27 mouse cellular contexts compared by ENCODE assay signal in the genomic region with DNA sequence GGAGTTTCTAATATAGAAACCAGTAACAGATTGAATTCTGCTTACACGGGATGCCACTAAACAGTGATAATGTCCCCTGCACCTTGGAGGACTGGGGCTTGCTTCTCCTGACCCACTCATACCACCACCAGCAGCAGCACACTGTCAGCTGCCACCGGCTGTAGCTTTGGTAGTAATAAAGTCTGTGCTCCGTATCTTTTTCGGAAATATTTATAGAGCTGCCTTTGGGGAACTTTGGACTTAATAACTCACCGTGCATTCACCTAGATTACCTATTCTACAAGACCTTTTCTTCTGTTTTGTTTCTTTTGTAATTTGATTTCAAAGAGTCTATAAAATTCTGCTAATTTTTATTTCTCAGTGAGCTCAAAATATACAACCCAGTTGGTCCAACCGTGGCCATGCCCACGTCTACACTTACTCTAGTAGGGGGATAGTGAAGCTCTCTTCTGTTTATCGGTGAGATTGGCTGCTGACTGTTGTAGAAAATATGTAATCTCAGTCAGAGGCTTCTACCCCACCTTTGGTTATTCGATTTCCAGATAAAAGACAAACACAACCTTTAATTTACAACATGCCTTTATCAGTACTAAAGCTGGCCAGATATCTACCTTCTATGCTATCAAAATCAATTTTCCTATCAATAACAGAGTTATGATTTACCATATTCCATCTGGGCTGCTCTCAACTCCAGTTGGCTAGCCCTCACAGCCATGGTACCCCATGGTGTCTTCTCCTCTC. TPM values are rescaled to one million over a fixed set of nuclear protein-coding genes. Genes with fewer than 3 reads are reported as not detected.
DNase-seq lines count a peak whose midpoint lies in the region; ATAC-seq and TF ChIP-seq lines count a peak whose summit lies in the region.
"Had no signal": no experiment of that assay in that cellular context is flagged by ENCODE, and none has a peak within 500 bp of the region (broad histone marks: within the 10 kb centered on the region; RNA-seq: fewer than 3 reads in every experiment).

No protein-coding gene starts in this region.

- no peaks in the 10 kb centered on the region for H3K9me3 ChIP-seq in MEL (replicated peaks; ENCODE audit: insufficient read depth, low read length)
- H3K9me3 ChIP-seq in intestine, embryonic 16.5 days (ENCODE audit: control insufficient read depth, low read length): no peaks in the 10 kb centered on the region
- H3K9me3 ChIP-seq: embryonic facial prominence, embryonic 12.5 days; embryonic facial prominence, embryonic 15.5 days; forebrain, embryonic 15.5 days; heart, embryonic 15.5 days; hindbrain, embryonic 10.5 days; hindbrain, embryonic 13.5 days had no signal

- H3K79me2 ChIP-seq in MEL (ENCODE audit: control insufficient read depth, insufficient read depth, low read length, poor library complexity): peaks cover 1% of the 10 kb centered on the region; the same call in 1 of the 2 replicates

- H3K36me3 ChIP-seq in MEL (ENCODE audit: control insufficient read depth in 1 of 2, insufficient read depth in 2 of 2, low read length in 2 of 2): peaks cover 0 to 26% of the 10 kb centered on the region in 2 experiments; a peak in 2 of 4 replicates
- no peaks in the 10 kb centered on the region for H3K36me3 ChIP-seq in intestine, embryonic 16.5 days (ENCODE audit: control insufficient read depth, insufficient read depth, low read length)
- H3K36me3 ChIP-seq: embryonic facial prominence, embryonic 12.5 days; embryonic facial prominence, embryonic 15.5 days; forebrain, embryonic 15.5 days; G1E; heart, embryonic 12.5 days; heart, embryonic 15.5 days; hindbrain, embryonic 10.5 days; hindbrain, embryonic 13.5 days had no signal

- H3K27ac ChIP-seq in MEL (ENCODE audit: control insufficient read depth, low read depth, low read length): no peak overlapping the region
- H3K27ac ChIP-seq in intestine, embryonic 16.5 days (ENCODE audit: low read length): peak overlapping the region; percentile 68
- H3K27ac ChIP-seq: embryonic facial prominence, embryonic 12.5 days; embryonic facial prominence, embryonic 15.5 days; forebrain, embryonic 15.5 days; heart, embryonic 15.5 days; hindbrain, embryonic 10.5 days; hindbrain, embryonic 13.5 days had no signal

- peak overlapping the region; percentile 66; the same call in 1 of the 2 replicates for H3K9ac ChIP-seq in MEL (ENCODE audit: control insufficient read depth, low read depth, low read length, poor library complexity, severe bottlenecking)
- no peak overlapping the region for H3K9ac ChIP-seq in intestine, embryonic 16.5 days (ENCODE audit: low read depth, low read length)
- H3K9ac ChIP-seq: embryonic facial prominence, embryonic 12.5 days; embryonic facial prominence, embryonic 15.5 days; forebrain, embryonic 15.5 days; heart, embryonic 12.5 days; heart, embryonic 15.5 days; hindbrain, embryonic 13.5 days had no signal

- H3K27me3 ChIP-seq in MEL (ENCODE audit: control insufficient read depth in 1 of 2, insufficient read depth in 2 of 2, low read length in 2 of 2): no peaks in the 10 kb centered on the region
- no peaks in the 10 kb centered on the region for H3K27me3 ChIP-seq in intestine, embryonic 16.5 days (replicated peaks; ENCODE audit: control insufficient read depth, insufficient read depth, low read length)
- H3K27me3 ChIP-seq: CH12.LX; embryonic facial prominence, embryonic 12.5 days; embryonic facial prominence, embryonic 15.5 days; forebrain, embryonic 15.5 days; heart, embryonic 12.5 days; heart, embryonic 15.5 days; hindbrain, embryonic 13.5 days had no signal

- peak; percentile 91 for ATAC-seq in intestine, embryonic 16.5 days
- ATAC-seq: forebrain, embryonic 15.5 days; hindbrain, embryonic 16.5 days had no signal

- H3K4me2 ChIP-seq in intestine, embryonic 16.5 days (ENCODE audit: low read depth, low read length): no peak overlapping the region
- H3K4me2 ChIP-seq: embryonic facial prominence, embryonic 12.5 days; embryonic facial prominence, embryonic 15.5 days; forebrain, embryonic 15.5 days; heart, embryonic 12.5 days; heart, embryonic 15.5 days; hindbrain, embryonic 13.5 days had no signal

- WGBS in intestine, embryonic 16.5 days: 64% methylated on average over 9 of the region's 9 CpGs

- DNase-seq in kidney, adult 9 months: peak; percentile 76
- DNase-seq in kidney, postnatal 4 days: no peak
- no peak for DNase-seq in MEL (ENCODE audit: low read depth, low spot score)
- no peak for DNase-seq in layer of hippocampus, adult 9-11 months
- DNase-seq in urinary bladder, postnatal 36 days (ENCODE audit: low spot score in 2 of 2): no peak
- DNase-seq: adrenal gland, adult 2 months; adrenal gland, postnatal 14 days; B cell, adult 2 months; cerebellum, adult 11 months; cerebellum, adult 2 months; cerebellum, adult 9-11 months; cerebellum, postnatal 25 days; gastrocnemius, postnatal 25 days; heart, adult 18-20 months; heart, postnatal 10 days; heart, postnatal 36 days had no signal

- peak overlapping the region; percentile 54 to 62 for H3K4me3 ChIP-seq in MEL (ENCODE audit: control insufficient read depth in 1 of 2, insufficient read depth in 1 of 2, low read depth in 2 of 2, low read length in 2 of 2)
- no peak overlapping the region for H3K4me3 ChIP-seq in intestine, embryonic 16.5 days (ENCODE audit: low read length)
- H3K4me3 ChIP-seq: embryonic facial prominence, embryonic 12.5 days; embryonic facial prominence, embryonic 15.5 days; forebrain, embryonic 15.5 days; heart, embryonic 12.5 days; heart, embryonic 15.5 days; hindbrain, embryonic 10.5 days; hindbrain, embryonic 13.5 days had no signal

- no peak for TF ChIP-seq RAD21 in MEL (IDR thresholded peaks at IDR 0.05; ENCODE audit: low read depth, low read length)

- TF ChIP-seq CTCF in MEL (IDR thresholded peaks at IDR 0.05 in 2 of 3, conservative IDR thresholded peaks at IDR 0.05 in 1 of 3; ENCODE audit: control insufficient read depth in 1 of 3, insufficient read depth in 1 of 3, low read depth in 2 of 3, low read length in 3 of 3, poor library complexity in 1 of 3, severe bottlenecking in 1 of 3): no peak

- TF ChIP-seq EP300 in MEL (IDR thresholded peaks at IDR 0.05; ENCODE audit: low read depth in 1 of 2, low read length in 2 of 2): no peak

- peaks cover 6 to 27% of the 10 kb centered on the region in 2 experiments for H3K4me1 ChIP-seq in MEL (ENCODE audit: control insufficient read depth in 1 of 2, insufficient read depth in 2 of 2, low read length in 2 of 2)
- no peaks in the 10 kb centered on the region for H3K4me1 ChIP-seq in intestine, embryonic 16.5 days (ENCODE audit: control insufficient read depth, insufficient read depth, low read length)
- H3K4me1 ChIP-seq: embryonic facial prominence, embryonic 12.5 days; embryonic facial prominence, embryonic 15.5 days; forebrain, embryonic 15.5 days; heart, embryonic 12.5 days; heart, embryonic 15.5 days; hindbrain, embryonic 10.5 days; hindbrain, embryonic 13.5 days had no signal

- no peak for TF ChIP-seq POLR2A in MEL (IDR thresholded peaks at IDR 0.05; ENCODE audit: control insufficient read depth in 1 of 2, insufficient read depth in 1 of 2, low read depth in 1 of 2, low read length in 2 of 2, poor library complexity in 1 of 2)

TF ChIP-seq in MEL, 35 proteins besides CTCF, POLR2A, EP300 and RAD21:
- no peak for TF ChIP-seq RCOR1 (IDR thresholded peaks at IDR 0.05; ENCODE audit: low read depth, low read length)
- 0 out of 2 replicates have a peak, but pooled peaks have one; percentile 1 for TF ChIP-seq ZNF384 (IDR thresholded peaks at IDR 0.05; ENCODE audit: low read depth, low read length)
- no peak for TF ChIP-seq GATA1 (IDR thresholded peaks at IDR 0.05; ENCODE audit: low read depth, low read length)
- no peak for TF ChIP-seq GABPA (IDR thresholded peaks at IDR 0.05; ENCODE audit: low read depth, low read length)
- no peak for TF ChIP-seq HCFC1 (IDR thresholded peaks at IDR 0.05; ENCODE audit: low read depth, low read length)
- no peak for TF ChIP-seq POLR2AphosphoS5 (IDR thresholded peaks at IDR 0.05; ENCODE audit: borderline replicate concordance, low read depth, low read length)
- TF ChIP-seq USF2 (IDR thresholded peaks at IDR 0.05; ENCODE audit: borderline replicate concordance in 1 of 2, insufficient read depth in 1 of 2, low read depth in 1 of 2, low read length in 2 of 2): 0 out of 4 replicates have a peak, but pooled peaks of 1 of the 2 experiments have one; percentile 3
- TF ChIP-seq JUND (IDR thresholded peaks at IDR 0.05; ENCODE audit: low read depth, low read length): no peak
TF ChIP-seq in MEL: peak in this region for 2.

RNA-seq across cellular contexts. Expression of a gene that starts 15.8 kb away (rescaled TPM):
- total RNA-seq in MEL (2012; rRNA removed): 66.6 and 69.4 TPM in 2 replicates
- polyA plus RNA-seq in MEL (2012; ENCODE audit: insufficient read depth in 1 of 2, insufficient read length in 2 of 2, low read depth in 1 of 2, low replicate concordance in 2 of 2, missing spikeins in 1 of 2): 10 to 100 TPM; 54.8 to 61.4 TPM
- 51.5 and 63.1 TPM in 2 replicates for polyA plus RNA-seq in intestine, embryonic 16.5 days (2015; fragmentation: Nextera tagmentation; extraction: Ambion mirVana)
